Mouse (Mus musculus) kidney, postnatal 25 days (tissue): Measurements from ENCODE around the gene Ntrk2.
A peak's percentile ranks its signal among the peaks of the same experiment; 100 is the strongest.
"Not testable (repeated sequence)": the region's sequence is repeated elsewhere in the genome, so short reads cannot be mapped to it uniquely, and the experiment has no call there.

Experiments used
- DNase-seq, 2 experiments: peaks; one replicate each; pipeline ENCODE4 v3.0.0; 2021; ENCODE audit warnings: mixed read lengths in 2 of 2

Ntrk2 gene

GRCm38 (mm10) chr13:58972511-58972910 is 166.1 kb downstream of the Ntrk2 start:
- no peak for DNase-seq

DNA sequence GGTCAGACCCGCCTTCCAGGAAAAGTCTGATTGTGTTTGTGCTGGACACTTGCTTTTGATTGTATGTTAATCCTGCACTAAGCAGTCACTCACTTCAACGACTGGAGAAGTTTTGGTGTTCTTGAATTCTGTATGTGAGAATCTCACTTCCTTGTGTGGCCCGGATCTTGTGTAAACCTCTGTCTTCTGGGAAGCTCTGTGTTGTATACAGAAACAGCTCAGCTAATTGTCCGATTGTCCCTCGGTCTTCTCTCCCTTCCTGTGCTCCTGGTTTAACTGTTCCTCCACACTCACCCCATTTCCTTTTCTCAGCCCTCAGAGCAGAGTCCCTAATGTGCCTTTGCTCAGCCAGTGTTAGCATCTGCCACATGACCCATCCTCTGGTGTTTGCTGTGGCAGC is 190.1 kb downstream of the Ntrk2 start:
- no peak for DNase-seq

DNA sequence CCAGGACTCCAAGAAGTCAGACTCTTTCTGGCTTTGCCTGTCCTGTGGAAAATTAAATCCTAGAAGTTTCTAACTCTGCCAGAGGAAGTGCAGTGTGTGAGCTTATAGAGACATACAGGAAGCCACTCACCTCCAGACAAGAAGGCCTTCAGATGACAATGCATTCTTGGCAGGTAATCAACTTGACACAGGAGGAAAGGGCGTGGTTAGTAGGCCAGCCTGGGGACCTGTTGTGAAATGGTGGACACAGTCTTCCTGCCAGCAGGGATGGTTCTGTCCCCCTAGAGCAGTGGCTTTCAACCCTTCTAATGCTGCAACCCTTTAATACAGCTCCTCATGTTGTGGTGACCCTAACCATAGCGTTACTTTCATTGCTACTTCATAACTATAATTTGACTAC is 191.4 kb downstream of the Ntrk2 start:
- no peak for DNase-seq

DNA sequence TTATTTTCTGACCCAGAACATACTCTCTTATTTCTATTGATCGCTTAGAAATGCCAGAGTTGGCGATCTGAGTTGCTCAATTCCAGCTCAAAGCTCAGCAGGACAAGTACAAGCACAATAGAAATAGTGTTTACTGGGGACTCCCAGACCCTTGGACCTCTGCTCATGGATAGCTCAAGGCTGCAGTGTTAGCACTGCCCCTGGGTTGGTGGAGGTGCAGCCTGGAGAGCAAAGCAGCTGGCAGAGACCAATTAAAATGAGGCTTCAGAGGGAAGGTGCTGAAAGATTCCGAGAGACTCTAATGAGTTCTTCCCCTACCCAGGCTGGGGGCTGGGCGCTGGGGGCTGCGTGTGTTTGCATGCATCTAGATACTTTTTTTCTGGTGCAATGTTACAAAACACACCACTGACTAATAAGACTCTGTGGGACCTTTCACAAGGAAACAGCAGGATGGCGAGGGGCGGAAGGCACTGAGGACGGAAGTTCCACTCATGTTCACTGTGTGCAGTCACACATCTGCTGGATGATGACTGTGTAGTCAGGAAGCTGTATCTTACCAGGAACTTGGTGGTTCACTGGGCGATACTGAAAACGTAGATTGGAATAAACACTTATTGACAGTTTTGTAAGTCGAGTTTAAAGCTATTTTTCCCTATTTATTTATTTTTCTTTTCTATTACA is 193.1 kb downstream of the Ntrk2 start:
- DNase-seq, result no peak

GRCm38 (mm10) chr13:59002943-59003806 is 196.8 kb downstream of the Ntrk2 start:
- DNase-seq, result no peak

GRCm38 (mm10) chr13:59003807-59004173 is 197.4 kb downstream of the Ntrk2 start:
- DNase-seq, result no peak

GRCm38 (mm10) chr13:59004579-59004978 is 198.2 kb downstream of the Ntrk2 start:
- no peak for DNase-seq

- DNase-seq, result peak in 1 of 2 experiments; percentile 17
Observed at GRCm38 (mm10) chr13:59009855-59010254, 203.5 kb downstream of the Ntrk2 start.

DNA sequence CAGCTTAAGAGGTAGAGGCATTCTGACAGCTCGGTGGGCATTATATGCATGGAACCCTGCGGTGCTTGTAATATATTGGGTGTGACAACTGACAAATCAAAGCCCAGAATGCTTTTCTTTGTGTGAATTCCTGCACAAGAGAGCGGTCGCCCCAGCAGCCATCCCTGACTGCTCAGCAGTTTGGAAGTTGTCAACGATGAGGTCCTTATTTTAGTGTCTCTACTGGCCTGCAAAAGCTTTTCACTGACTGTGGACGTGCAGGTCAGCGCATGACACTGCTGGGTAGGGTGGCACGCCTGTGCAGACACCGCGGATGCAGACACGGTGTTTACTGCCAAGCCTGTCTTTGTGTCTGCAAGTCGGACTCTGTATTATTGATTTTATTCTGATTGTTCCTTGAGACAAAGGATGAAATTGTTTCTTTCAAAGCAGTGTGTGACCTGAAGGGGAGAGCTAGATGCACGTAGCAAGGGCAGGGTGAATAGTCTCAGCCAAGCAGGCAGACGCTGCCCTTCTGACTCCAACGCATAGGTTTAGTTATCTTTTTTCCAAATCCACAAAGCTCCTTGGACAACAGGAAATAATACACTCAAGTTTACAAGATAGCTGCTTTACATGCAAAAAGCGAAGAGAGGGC is 204.6 kb downstream of the Ntrk2 start:
- no peak for DNase-seq

DNA sequence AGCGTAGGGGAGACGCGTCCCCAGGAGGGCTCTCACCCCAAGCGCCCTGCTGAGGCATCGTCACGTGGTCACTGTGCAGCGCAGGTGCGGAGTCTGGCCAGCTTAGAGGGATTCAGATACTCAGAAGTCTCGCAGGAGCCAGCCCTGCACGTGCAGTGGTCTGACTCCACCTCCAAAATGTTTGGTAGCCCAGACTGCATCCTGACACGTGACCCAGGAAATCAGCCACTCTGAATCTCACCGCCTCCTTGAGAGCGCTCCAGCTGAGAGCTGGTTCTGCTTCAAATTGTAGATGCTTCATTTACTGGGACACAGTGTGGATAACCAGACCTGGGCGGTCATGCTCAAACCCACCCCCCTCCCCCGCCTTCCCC is 205.1 kb downstream of the Ntrk2 start:
- DNase-seq, result peak; percentile 71 to 86

DNA sequence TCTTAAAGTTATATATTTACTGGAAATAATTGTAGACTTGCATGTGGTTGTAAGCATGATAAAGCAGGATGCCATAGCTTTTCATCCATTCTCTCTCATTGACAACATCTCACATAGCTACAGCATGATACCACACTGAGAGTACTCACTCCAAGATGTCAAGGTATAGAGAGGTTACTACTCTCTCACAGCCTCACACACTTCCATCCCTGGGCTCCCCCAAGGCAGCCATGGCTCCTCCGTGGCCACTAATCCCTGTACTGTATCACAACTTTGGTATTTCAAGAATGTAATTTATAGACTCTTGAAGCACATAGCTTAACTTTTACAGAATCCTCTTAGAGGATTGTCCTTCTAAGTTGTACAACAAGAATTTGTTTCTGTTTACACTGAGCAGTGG is 209.0 kb downstream of the Ntrk2 start:
- no peak for DNase-seq

GRCm38 (mm10) chr13:59017121-59017520 is 210.8 kb downstream of the Ntrk2 start:
- no peak for DNase-seq

GRCm38 (mm10) chr13:59022251-59023042 is 216.1 kb downstream of the Ntrk2 start:
- DNase-seq, result no peak

- DNase-seq, result no peak
Observed at GRCm38 (mm10) chr13:59025653-59026052, 219.3 kb downstream of the Ntrk2 start.

DNA sequence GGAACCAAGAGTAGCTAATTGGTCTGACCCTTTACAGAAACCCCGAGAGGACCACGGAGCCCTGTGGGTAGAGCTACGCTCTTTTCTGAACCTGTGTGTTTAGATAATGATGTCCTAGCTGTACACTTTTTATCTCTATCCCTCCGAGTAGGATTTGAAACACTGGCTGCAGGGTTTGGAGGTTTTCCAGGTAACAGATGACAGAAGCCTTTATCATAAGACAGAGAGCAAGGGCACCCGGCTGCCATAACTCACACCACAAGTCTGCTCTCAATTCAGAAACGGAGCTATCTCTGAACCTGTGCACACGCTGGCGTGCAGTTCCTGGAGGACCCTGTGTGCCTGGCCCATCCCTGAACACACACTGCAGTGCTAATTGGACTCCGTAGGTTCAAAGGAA is 221.1 kb downstream of the Ntrk2 start:
- DNase-seq, result no peak

DNA sequence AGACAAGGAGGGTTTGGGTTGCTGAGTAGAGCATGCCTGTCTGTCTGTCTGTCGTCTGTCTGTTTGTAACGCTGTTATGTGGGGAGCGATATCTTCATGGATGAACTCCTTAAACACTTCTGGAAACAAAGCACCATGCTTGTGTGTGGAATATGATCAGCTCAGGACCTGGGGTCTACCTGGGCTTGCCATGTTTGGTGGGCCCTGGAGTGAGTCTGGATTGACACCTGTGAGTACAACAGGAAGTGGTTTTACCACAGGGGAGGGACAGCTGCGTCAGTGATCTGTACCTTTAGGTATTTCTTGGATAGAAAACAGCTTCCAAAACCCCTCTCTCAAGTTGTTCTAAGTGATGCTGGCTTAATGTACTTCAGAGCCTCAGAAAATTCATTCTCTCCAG is 222.2 kb downstream of the Ntrk2 start:
- DNase-seq, result no peak

GRCm38 (mm10) chr13:59030574-59030973 is 224.2 kb downstream of the Ntrk2 start:
- DNase-seq, result no peak

DNA sequence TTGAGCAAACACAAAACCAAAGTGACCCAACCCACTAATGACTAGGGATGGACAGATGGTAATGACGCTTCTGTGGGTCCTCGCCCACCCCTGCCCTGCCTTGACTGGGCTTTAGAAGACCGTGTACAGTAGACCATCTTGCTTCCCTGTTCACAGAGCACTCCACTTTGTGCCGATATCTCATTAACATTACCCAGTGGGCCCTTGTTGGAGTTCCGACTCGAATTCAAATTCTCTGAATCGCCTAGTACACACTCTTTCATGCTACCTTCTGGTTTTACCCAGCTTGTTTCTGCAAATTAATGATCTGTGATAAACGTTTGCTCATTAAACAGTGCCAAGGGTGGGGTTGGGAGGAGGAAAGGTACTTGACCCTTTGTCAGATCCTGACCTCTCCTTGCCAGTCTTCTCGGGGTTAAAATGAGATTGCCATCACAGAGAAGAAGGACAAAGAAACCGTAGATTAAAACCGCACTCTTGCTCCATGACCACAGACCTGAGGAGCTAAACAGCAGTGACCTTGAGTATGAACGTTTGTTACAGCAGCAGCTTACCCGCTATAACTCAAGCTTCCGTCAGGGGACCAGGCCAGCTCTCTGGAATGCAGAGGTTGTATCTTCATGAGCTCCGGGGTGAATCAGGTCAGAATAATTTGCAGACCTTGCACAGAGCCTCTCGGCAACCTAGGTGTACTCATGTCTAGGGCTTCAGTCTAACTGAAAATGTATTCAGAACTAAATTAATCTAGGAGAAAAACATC is 234.0 kb downstream of the Ntrk2 start:
- DNase-seq, result no peak

DNA sequence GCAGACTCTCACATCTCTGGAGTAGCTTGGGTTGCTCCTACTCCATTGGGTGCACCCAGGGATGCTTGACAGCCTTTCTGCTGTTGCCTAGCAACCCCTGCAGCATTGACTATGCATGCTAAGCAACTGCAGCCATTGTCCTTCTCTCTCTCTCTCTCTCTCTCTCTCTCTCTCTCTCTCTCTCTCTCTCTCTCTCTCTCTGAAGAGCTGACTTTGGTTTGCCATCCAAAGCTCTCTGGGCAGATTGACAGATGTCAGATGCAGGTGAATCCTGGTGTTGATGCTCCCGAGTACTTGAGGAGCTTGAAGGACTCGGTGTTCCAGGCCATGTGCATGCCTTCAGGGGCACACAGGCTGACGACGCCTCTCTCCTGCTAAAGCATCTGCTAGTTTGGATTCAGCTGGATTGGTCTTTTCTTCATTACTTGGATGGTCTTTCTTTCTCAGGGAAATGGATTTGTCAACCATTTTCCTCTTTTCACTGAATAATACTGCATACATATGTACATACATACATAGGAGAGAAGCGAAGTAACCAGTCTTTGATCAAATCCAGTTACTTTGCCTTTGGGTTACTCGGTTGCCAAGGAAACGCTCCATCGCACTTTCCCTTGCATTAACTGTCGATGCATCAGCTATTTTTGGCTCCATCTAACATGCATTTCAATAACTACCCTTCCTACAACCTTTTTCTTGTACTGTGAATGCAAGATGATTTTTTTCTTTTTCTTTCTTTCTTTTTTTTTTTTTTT is 234.8 kb downstream of the Ntrk2 start:
- DNase-seq, result no peak

DNA sequence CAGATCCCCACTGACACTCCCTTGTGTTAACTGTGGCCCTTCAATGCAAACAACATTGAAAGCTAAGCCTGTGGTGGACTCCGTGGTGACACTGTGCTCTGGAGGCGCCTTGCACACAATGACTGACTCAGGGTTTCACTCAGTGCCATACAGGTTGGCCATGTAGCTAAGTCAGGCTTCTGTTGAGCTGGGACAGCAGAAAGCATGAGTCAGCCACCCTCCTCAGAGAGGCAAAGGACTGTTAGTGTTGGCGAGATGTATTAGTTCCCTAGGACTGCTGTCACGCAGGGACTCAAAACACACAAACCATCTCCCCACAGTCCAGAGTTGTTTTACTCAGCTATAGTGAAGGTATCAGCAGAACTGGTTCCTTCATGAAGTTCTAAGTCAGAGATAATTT is 245.8 kb downstream of the Ntrk2 start:
- DNase-seq, result no peak

DNA sequence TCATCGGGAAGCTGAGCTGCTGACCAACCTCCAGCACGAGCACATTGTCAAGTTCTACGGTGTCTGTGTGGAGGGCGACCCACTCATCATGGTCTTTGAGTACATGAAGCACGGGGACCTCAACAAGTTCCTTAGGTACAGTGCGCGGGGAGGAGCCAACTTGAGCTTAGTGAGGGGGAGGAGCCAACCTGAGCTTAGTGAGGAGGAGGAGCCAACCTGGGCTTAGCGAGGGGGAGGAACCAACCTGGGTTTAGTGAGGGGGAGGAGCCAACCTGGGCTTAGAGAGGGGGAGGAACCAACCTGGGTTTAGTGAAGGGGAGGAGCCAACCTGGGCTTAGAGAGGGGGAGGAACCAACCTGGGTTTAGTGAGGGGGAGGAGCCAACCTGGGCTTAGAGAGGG is 248.0 kb downstream of the Ntrk2 start:
- DNase-seq, result not testable (repeated sequence)

DNA sequence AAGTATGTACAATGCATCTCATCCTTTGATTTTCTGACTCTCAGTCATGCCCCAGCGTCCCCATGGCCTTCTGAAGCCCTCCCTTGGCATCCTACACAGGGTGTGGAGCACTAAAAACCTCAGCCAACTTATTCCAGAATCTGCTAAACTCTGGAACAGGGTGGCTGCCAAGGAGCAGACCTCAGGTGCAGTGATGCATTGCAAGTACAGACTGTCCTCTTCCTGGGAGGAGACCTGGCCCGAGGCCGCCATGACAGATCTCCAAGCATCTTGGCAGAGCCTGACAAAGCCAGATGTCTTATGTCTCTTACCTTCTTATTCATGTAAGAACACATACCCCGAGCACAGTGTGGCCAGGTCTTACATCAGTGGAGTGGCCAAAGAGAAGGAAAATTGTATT is 250.5 kb downstream of the Ntrk2 start:
- no peak for DNase-seq
